Mouse (Mus musculus): ENCODE results near the gene Il1r1. TPM values are rescaled to one million over a fixed set of nuclear protein-coding genes. Genes with fewer than 3 reads are reported as not detected.

Gene Il1r1
- total RNA-seq, 2 experiments from 2014 or later: 2.4 TPM

GRCm38 (mm10) chr1:40355431-40355843, 130.6 kb downstream of the Il1r1 start:
- intact Hi-C loops (cut with DNase I): no loop called here

GRCm38 (mm10) chr1:40355904-40356521, 131.1 kb downstream of the Il1r1 start:
- DNase-seq (ENCODE audit: low spot score in 2 of 2): no peak
- intact Hi-C loops (cut with DNase I): no loop called here

More at GRCm38 (mm10) chr1:40355431-40355843, 130.6 kb downstream of the Il1r1 start:
- DNase-seq (ENCODE audit: low spot score in 2 of 2): no peak

GRCm38 (mm10) chr1:40357921-40358320, 133.0 kb downstream of the Il1r1 start:
- intact Hi-C loops (cut with DNase I): no loop called here
- no peak for DNase-seq (ENCODE audit: low spot score in 2 of 2)

- intact Hi-C loops (cut with DNase I): no loop called here
- DNase-seq (ENCODE audit: low spot score in 2 of 2): no peak
These were observed 133.5 kb downstream of the Il1r1 start for GRCm38 (mm10) chr1:40358351-40358750.

GRCm38 (mm10) chr1:40358771-40359181, 133.9 kb downstream of the Il1r1 start:
- intact Hi-C loops (cut with DNase I): no loop called here
- peak in 1 of 2 experiments; percentile 53 for DNase-seq (ENCODE audit: low spot score in 2 of 2)

GRCm38 (mm10) chr1:40359731-40360130, 134.9 kb downstream of the Il1r1 start:
- intact Hi-C loops (cut with DNase I): no loop called here
- no peak for DNase-seq (ENCODE audit: low spot score in 2 of 2)

GRCm38 (mm10) chr1:40360969-40361368, 136.1 kb downstream of the Il1r1 start:
- no peak for DNase-seq (ENCODE audit: low spot score in 2 of 2)
- intact Hi-C loops (cut with DNase I): no loop called here

- intact Hi-C loops (cut with DNase I): no loop called here
- peak in 1 of 2 experiments; percentile 22 for DNase-seq (ENCODE audit: low spot score in 2 of 2)
These were observed 136.7 kb downstream of the Il1r1 start for GRCm38 (mm10) chr1:40361596-40361995.

- intact Hi-C loops (cut with DNase I): no loop called here
- DNase-seq (ENCODE audit: low spot score in 2 of 2): no peak
These were observed 137.9 kb downstream of the Il1r1 start for GRCm38 (mm10) chr1:40362784-40363183.

Other genes with a start within 250 kb of the Il1r1 start
- gene Il1r2, start 151.0 kb upstream of the Il1r1 start, total RNA-seq (2021): not detected
- gene Il1rl2, start 99.5 kb downstream of the Il1r1 start, total RNA-seq (2021): 1 to 10 TPM in 1 of 2 experiments, under 1 TPM in 1; 0.54 to 1.1 TPM
- under 1 TPM; 0.35 to 0.48 TPM for gene Il1rl1, start 204.5 kb downstream of the Il1r1 start, total RNA-seq (2021)
- under 1 TPM in 1 of 2 experiments, not detected in 1; 0.09 TPM for gene Il18r1, start 240.5 kb downstream of the Il1r1 start, total RNA-seq (2021)

Data from left cerebral cortex, postnatal 36 days (tissue).